Mouse (Mus musculus) liver, adult 2 months (tissue): ENCODE measurements at regions not wholly inside any gene's neighbourhood (a gene's known extent, or its start where the extent isn't known, plus 50 kb on each side); places are given as distances from the start of the nearest gene placed in this dataset.

Experiments
- CTCF ChIP-seq: fragments of 200-500 bp; IDR thresholded peaks from 2 replicates; pipeline ENCODE4 v1.5.1; 2011; ENCODE audit warnings: low read depth, low read length, control low read depth
- POLR2A ChIP-seq: fragments of 200-500 bp; IDR thresholded peaks from 2 replicates; pipeline ENCODE4 v1.6.1; 2011; ENCODE audit warnings: low read length, control low read depth; ENCODE audit not compliant: insufficient read depth; ENCODE audit errors: extremely low read depth

GRCm38 (mm10) chr13:47319549-47319948 is 197.1 kb downstream of the Rnf144b start:
- TF ChIP-seq POLR2A (no peak), CTCF (no peak)
